8 mouse cellular contexts compared by ENCODE assay signal in genomic region chr8:56552551-56553103, GRCm38 (mm10). TPM values are rescaled to one million over a fixed set of nuclear protein-coding genes. Genes with fewer than 3 reads are reported as not detected.
DNase-seq lines count a peak whose midpoint lies in the region; ATAC-seq and TF ChIP-seq lines count a peak whose summit lies in the region.

No protein-coding gene starts in this region.

- no peaks in the 10 kb centered on the region for H3K9me3 ChIP-seq in heart, embryonic 11.5 days (replicated peaks; ENCODE audit: control insufficient read depth, low read length)
- H3K9me3 ChIP-seq in lung, postnatal 0 days (ENCODE audit: low read length): no peaks in the 10 kb centered on the region
- no peaks in the 10 kb centered on the region for H3K9me3 ChIP-seq in limb, embryonic 12.5 days
- H3K9me3 ChIP-seq in stomach, embryonic 16.5 days (replicated peaks; ENCODE audit: control insufficient read depth, low read length): no peaks in the 10 kb centered on the region

- no peak overlapping the region for H3K27ac ChIP-seq in heart, embryonic 11.5 days (ENCODE audit: low read depth, low read length)
- H3K27ac ChIP-seq in lung, postnatal 0 days (ENCODE audit: low read length): no peak overlapping the region
- H3K27ac ChIP-seq in limb, embryonic 12.5 days: no peak overlapping the region
- no peak overlapping the region for H3K27ac ChIP-seq in stomach, embryonic 16.5 days (ENCODE audit: low read length)

- peak overlapping the region; percentile 42 for H3K4me2 ChIP-seq in heart, embryonic 11.5 days
- no peak overlapping the region for H3K4me2 ChIP-seq in lung, postnatal 0 days (replicated peaks; ENCODE audit: low read depth, low read length)
- H3K4me2 ChIP-seq in limb, embryonic 12.5 days: peak overlapping the region; percentile 66
- peak overlapping the region; percentile 60; the same call in 1 of the 2 replicates for H3K4me2 ChIP-seq in stomach, embryonic 16.5 days (ENCODE audit: low read depth, low read length)

- no peak overlapping the region for H3K4me3 ChIP-seq in heart, embryonic 11.5 days (ENCODE audit: low read depth, low read length)
- H3K4me3 ChIP-seq in lung, postnatal 0 days (ENCODE audit: low read depth, low read length): 0 out of 2 replicates have a peak overlapping the region, but pooled peaks have one; percentile 100
- H3K4me3 ChIP-seq in limb, embryonic 12.5 days (replicated peaks): no peak overlapping the region
- no peak overlapping the region for H3K4me3 ChIP-seq in stomach, embryonic 16.5 days (replicated peaks; ENCODE audit: low read length)

- TF ChIP-seq CTCF in lung, postnatal 0 days (IDR thresholded peaks at IDR 0.05): no peak

- no peaks in the 10 kb centered on the region for H3K27me3 ChIP-seq in heart, embryonic 11.5 days (ENCODE audit: control insufficient read depth, insufficient read depth, low read length)
- H3K27me3 ChIP-seq in lung, postnatal 0 days (replicated peaks; ENCODE audit: insufficient read depth, low read length): no peaks in the 10 kb centered on the region
- no peaks in the 10 kb centered on the region for H3K27me3 ChIP-seq in limb, embryonic 12.5 days
- no peaks in the 10 kb centered on the region for H3K27me3 ChIP-seq in stomach, embryonic 16.5 days (ENCODE audit: control insufficient read depth, insufficient read depth, low read length)

- no peak overlapping the region for H3K9ac ChIP-seq in heart, embryonic 11.5 days (ENCODE audit: low read depth, low read length)
- H3K9ac ChIP-seq in lung, postnatal 0 days (replicated peaks; ENCODE audit: low read depth): no peak overlapping the region
- H3K9ac ChIP-seq in limb, embryonic 12.5 days (replicated peaks): no peak overlapping the region
- no peak overlapping the region for H3K9ac ChIP-seq in stomach, embryonic 16.5 days (ENCODE audit: low read length)

- 36% methylated on average over 5 of the region's 5 CpGs for WGBS in heart, embryonic 11.5 days (ENCODE audit: insufficient replicate concordance)
- 61% methylated on average over 5 of the region's 5 CpGs for WGBS in lung, postnatal 0 days
- WGBS in limb, embryonic 12.5 days: 70% methylated on average over 5 of the region's 5 CpGs
- WGBS in stomach, embryonic 16.5 days: 65% methylated on average over 5 of the region's 5 CpGs

- ATAC-seq in heart, embryonic 11.5 days (replicated peaks; ENCODE audit: insufficient number of reproducible peaks, low FRiP score, low TSS enrichment): no peak
- ATAC-seq in lung, postnatal 0 days: no peak
- no peak for ATAC-seq in limb, embryonic 12.5 days (ENCODE audit: insufficient number of reproducible peaks, insufficient read depth, low FRiP score, low TSS enrichment, low read depth)
- no peak for ATAC-seq in stomach, embryonic 16.5 days (ENCODE audit: insufficient read depth, low FRiP score)

- no peaks in the 10 kb centered on the region for H3K36me3 ChIP-seq in heart, embryonic 11.5 days (ENCODE audit: control insufficient read depth, insufficient read depth, low read length)
- H3K36me3 ChIP-seq in lung, postnatal 0 days (ENCODE audit: insufficient read depth, low read length): no peaks in the 10 kb centered on the region
- H3K36me3 ChIP-seq in limb, embryonic 12.5 days: no peaks in the 10 kb centered on the region
- H3K36me3 ChIP-seq in stomach, embryonic 16.5 days (ENCODE audit: control insufficient read depth, insufficient read depth, low read length): no peaks in the 10 kb centered on the region

- DNase-seq in heart, adult 18-20 months: no peak
- DNase-seq in lung, postnatal 0 days (ENCODE audit: low spot score): no peak
- no peak for DNase-seq in lung, postnatal 10 days
- DNase-seq in cerebellum, adult 8-10 months: no peak
- DNase-seq in kidney, postnatal 25 days: no peak

- peaks cover 12% of the 10 kb centered on the region for H3K4me1 ChIP-seq in heart, embryonic 11.5 days (ENCODE audit: control insufficient read depth, insufficient read depth, low read length)
- peaks cover 4% of the 10 kb centered on the region; the same call in 1 of the 2 replicates for H3K4me1 ChIP-seq in lung, postnatal 0 days (ENCODE audit: insufficient read depth, low read depth, low read length)
- peaks cover 20% of the 10 kb centered on the region for H3K4me1 ChIP-seq in limb, embryonic 12.5 days (replicated peaks)
- H3K4me1 ChIP-seq in stomach, embryonic 16.5 days (ENCODE audit: control insufficient read depth, insufficient read depth, low read length): peaks cover 11% of the 10 kb centered on the region

- no peak for TF ChIP-seq EP300 in lung, postnatal 0 days (IDR thresholded peaks at IDR 0.05)

RNA-seq across cellular contexts. Expression of gene Fbxo8, which starts 1.7 kb away (rescaled TPM):
- 43.2 and 45.0 TPM in 2 replicates for polyA plus RNA-seq in heart, embryonic 11.5 days (2014; fragmentation: Nextera tagmentation; extraction: Ambion mirVana)
- 10 to 100 TPM; 58.4 to 60.8 TPM for total RNA-seq in heart, adult 18-20 months (2021)
- 49.7 and 49.9 TPM in 2 replicates for polyA plus RNA-seq in lung, postnatal 0 days (2015; fragmentation: Nextera tagmentation; extraction: Ambion mirVana)
- 45.1 and 46.0 TPM in 2 replicates for polyA plus RNA-seq in limb, embryonic 12.5 days (2016; fragmentation: Nextera tagmentation; extraction: Ambion mirVana)
- polyA plus RNA-seq in stomach, embryonic 16.5 days (2015; fragmentation: Nextera tagmentation; extraction: Ambion mirVana): 42.6 and 44.1 TPM in 2 replicates

RNA-seq across cellular contexts. Expression of gene Cep44, which starts 1.8 kb away (rescaled TPM):
- polyA plus RNA-seq in heart, embryonic 11.5 days (2014; fragmentation: Nextera tagmentation; extraction: Ambion mirVana): 25.7 and 28.2 TPM in 2 replicates
- 1 to 10 TPM; 7.7 to 8.9 TPM for total RNA-seq in heart, adult 18-20 months (2021)
- polyA plus RNA-seq in lung, postnatal 0 days (2015; fragmentation: Nextera tagmentation; extraction: Ambion mirVana): 25.8 and 26.5 TPM in 2 replicates
- 43.6 and 53.7 TPM in 2 replicates for polyA plus RNA-seq in limb, embryonic 12.5 days (2016; fragmentation: Nextera tagmentation; extraction: Ambion mirVana)
- polyA plus RNA-seq in stomach, embryonic 16.5 days (2015; fragmentation: Nextera tagmentation; extraction: Ambion mirVana): 29.6 and 36.4 TPM in 2 replicates
